Mouse (Mus musculus): ENCODE measurements around the gene Mcmbp. TPM values are rescaled to one million over a fixed set of nuclear protein-coding genes. Genes with fewer than 3 reads are reported as not detected.

Mcmbp gene
- total RNA-seq, 2 experiments from 2014 or later, result 25.0 to 31.2 TPM

DNA sequence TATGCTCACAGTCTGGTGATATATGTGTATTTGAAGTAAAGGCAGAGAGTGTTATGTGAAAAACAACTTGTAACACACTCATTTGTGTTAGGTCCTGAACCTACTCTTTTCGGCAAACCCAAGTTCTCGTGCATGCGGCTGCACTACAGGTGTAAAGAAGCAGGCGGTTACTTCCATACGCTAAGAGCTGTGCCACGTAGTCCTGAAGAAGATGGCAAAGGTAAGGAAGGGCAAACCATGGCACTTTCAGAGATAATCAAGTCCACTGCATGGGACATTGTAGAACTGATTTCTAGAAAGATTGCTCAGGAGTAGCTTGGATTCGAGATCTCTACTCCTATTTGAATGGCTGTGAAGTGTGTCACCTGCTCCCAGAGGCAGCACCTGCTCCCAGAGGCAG is 48.1 kb downstream of the Mcmbp start:
- no peak for DNase-seq (ENCODE audit: low spot score in 2 of 2)
- TF ChIP-seq CTCF (conservative IDR thresholded peaks at IDR 0.05), result no peak
- H3K4me3 ChIP-seq, result no peak overlapping the region
- no peak overlapping the region for H3K27ac ChIP-seq

DNA sequence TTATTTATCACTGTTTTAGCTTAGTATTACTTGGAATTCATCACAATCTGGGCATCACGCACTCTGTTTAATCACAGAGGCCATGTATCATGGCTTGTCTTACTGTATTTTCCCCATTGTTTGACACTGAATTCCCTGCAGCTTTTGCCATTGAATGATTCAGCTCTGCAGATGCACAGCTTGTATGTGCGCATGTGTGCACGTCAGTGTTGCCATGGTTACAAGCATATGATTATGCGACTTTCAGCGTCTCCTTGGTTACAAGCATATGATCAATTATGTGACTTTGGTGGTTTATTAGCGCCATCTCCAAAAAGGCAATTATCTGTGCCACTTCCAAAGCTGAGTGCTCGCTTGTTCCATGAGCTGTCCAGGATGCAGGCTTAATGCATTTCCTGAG is 49.5 kb downstream of the Mcmbp start:
- peak overlapping the region; percentile 57 for H3K4me3 ChIP-seq
- TF ChIP-seq CTCF (conservative IDR thresholded peaks at IDR 0.05), result no peak
- peak overlapping the region; percentile 88 for H3K27ac ChIP-seq
- peak; percentile 77 to 91 for DNase-seq (ENCODE audit: low spot score in 2 of 2)

DNA sequence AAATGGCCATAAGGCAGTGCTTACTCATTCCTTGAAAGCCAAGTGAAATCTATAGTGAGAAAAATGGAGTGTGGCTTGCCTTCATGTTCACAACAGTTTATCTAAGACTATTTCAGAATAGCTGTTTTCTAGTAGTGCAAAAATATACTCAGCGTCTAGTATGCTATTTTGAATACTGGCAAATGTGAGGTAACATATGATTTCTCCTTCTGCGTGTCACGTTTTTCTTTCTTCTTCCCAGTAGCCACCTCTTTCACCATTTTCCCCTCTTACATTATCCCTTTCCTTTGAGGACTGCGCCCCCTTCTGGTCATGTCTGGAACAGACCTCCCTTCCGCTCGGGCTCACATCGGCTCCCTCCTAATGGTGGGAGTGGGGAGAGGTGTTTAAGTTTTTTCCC is 50.2 kb downstream of the Mcmbp start:
- Histone ChIP-seq H3K27ac (peak overlapping the region; percentile 88), H3K4me3 (peak overlapping the region; percentile 57)
- peak; percentile 100 for TF ChIP-seq CTCF (conservative IDR thresholded peaks at IDR 0.05)

DNA sequence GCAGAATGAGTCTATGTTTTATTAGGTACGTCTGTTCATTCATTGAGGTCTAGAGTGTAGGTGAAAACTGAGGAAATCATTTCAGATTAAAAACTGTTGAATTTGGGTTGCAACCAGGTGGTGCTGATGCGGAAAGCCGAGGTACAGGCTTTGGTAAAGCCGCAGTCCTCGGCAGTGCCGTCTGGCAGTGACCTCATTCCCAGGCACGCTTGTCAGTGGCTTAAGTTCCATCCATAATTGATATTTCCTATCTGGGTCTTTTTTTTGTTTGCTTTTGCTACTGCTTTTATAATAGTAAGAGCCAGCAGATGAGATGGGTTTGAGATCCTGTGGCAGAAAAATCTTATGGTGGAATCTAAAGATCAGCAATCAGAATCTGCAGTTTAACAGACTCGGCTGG is 50.9 kb downstream of the Mcmbp start:
- H3K4me3 ChIP-seq, result peak overlapping the region; percentile 58
- no peak for DNase-seq (ENCODE audit: low spot score in 2 of 2)
- no peak for TF ChIP-seq CTCF (conservative IDR thresholded peaks at IDR 0.05)
- peak overlapping the region; percentile 83 for H3K27ac ChIP-seq

More for the DNA sequence above, 50.2 kb downstream of the Mcmbp start:
- peak; percentile 92 to 97 for DNase-seq (ENCODE audit: low spot score in 2 of 2)

DNA sequence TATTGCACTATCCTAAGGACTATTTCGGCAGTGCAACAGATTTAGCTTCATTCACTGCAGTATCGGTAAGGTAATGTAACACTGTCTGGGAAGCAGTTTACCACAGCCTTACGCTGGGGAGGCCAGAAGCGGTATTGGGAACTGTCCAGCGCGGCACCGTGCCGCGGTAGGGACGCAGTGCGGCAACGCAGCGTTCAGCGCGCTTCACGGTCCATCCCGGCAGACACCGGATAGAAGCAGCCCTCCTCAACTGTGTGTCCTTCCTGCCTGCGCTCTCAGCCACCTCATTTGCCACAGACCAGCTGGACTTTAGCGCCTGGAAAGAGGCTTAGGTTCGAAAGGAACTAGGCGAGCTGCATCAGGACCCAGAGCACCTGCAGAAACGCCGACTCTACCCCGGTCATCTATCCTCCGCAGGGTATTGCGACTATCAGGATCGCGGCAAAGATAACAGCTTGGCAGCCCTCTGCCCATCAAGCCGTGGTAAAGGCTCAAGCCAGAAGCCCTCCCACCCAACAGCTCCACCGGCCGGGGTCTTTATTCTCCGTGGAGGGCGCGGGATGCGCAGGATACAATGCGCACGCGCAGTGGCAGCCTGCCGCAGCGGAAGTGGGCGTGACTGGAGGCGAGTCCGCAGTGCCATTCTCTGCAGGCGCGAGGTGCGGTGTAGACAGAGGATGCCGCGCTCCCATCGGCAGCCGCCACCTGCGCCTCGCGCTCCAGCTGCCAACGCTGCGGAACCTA is 52.3 kb downstream of the Mcmbp start:
- DNase-seq (ENCODE audit: low spot score in 2 of 2), result peak; percentile 78 to 82
- no peak for TF ChIP-seq CTCF (conservative IDR thresholded peaks at IDR 0.05)
- H3K4me3 ChIP-seq, result peak overlapping the region; percentile 58
- peak overlapping the region; percentile 83 for H3K27ac ChIP-seq

DNA sequence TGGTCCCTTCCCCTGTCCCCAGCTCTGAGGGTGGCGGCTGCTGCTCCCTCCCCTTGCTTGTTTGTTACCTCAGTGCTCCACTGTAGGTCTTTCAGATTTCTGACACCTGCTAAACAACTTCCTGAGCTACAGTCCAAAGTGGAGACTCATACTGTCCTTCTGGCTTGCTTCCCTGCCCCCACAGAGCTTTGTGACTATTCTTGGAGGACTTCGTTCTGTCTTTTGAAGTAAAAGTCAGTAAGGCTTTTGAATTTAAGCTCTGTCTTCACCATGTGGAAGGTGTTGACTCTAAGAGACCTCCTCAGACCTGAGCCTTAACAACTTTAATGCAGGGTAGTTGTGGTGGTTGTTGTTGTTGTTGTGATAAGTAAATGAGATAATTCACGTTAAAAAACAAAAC is 61.7 kb downstream of the Mcmbp start:
- DNase-seq (ENCODE audit: low spot score in 2 of 2), result no peak
- H3K27ac ChIP-seq, result no peak overlapping the region
- no peak for TF ChIP-seq CTCF (conservative IDR thresholded peaks at IDR 0.05)
- H3K4me3 ChIP-seq, result no peak overlapping the region

DNA sequence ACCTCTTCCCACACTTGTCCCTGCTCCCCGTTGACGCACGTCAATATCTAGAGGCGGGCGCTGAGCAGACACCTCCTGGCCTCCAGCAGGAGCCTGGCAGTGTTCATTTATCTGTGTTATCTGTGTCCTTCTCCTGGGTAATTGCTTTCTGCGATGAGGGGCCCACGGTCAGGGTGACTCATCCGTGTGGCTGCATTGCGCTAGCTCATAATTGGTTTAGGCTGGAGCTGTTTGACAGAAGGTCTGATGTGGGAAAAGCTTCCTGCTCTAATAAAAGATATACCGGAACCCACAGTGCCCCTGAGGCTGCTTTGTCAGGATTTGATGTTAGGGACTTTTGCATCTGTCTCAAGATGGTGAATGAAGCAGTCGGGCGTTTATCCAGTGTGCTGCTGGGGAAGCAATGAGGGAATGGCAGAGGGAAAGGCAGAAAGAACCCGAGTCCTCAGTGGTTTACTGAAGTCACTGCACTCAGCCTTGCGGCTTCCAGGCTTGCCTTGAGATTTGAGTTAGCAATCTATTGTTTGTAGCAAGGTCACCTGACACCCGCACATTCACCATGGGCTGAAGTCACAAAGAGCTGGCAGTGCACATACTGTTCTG is 67.8 kb downstream of the Mcmbp start:
- Histone ChIP-seq H3K27ac (peak overlapping the region; percentile 91), H3K4me3 (peak overlapping the region; percentile 26)
- peak; percentile 40 to 64 for DNase-seq (ENCODE audit: low spot score in 2 of 2)
- TF ChIP-seq CTCF (conservative IDR thresholded peaks at IDR 0.05), result peak; percentile 13; the same call in 1 of the 2 replicates

DNA sequence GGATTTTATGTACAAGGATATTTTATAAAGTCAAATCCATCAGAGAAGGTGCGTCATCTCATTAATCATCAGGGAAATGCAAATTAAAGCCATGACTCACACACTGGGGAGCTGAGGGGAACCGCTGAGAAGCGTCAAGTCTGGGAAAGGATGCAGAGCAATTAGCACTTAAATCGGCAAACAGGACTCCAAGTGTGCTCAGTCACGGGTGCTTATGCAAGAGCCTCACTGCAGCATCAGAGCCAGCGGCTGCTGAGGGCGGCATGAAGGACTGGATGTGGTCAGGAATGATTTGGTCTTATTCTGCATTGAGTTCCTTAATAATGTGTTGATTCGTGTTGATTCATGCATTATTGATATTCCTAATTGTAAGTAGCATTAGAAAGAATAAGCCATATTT is 68.3 kb downstream of the Mcmbp start:
- DNase-seq (ENCODE audit: low spot score in 2 of 2), result peak; percentile 44 to 80
- TF ChIP-seq CTCF (conservative IDR thresholded peaks at IDR 0.05), result no peak
- H3K4me3 ChIP-seq, result peak overlapping the region; percentile 26

DNA sequence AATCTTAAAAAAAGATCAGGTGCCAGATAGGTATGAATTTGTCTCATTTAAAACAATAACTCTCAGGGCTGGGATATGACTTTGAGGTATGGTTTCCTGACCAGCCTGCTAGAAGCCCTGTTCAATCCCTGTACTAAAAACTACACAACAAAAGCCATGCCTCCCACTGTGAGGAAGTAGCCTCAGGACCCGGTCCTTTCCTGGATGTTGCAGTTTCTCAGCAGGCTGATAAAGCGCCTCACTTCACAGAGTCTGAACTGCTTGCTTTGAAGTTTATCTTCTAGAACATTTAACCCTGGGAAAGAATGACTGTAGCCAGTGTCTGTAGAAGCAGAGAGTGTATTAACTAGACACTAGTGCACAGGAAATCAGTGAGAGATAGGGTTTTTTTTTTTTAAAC is 71.5 kb downstream of the Mcmbp start:
- no peak for DNase-seq (ENCODE audit: low spot score in 2 of 2)
- H3K4me3 ChIP-seq, result no peak overlapping the region
- H3K27ac ChIP-seq, result no peak overlapping the region
- TF ChIP-seq CTCF (conservative IDR thresholded peaks at IDR 0.05), result no peak

More for the DNA sequence above, 68.3 kb downstream of the Mcmbp start:
- H3K27ac ChIP-seq, result peak overlapping the region; percentile 91

DNA sequence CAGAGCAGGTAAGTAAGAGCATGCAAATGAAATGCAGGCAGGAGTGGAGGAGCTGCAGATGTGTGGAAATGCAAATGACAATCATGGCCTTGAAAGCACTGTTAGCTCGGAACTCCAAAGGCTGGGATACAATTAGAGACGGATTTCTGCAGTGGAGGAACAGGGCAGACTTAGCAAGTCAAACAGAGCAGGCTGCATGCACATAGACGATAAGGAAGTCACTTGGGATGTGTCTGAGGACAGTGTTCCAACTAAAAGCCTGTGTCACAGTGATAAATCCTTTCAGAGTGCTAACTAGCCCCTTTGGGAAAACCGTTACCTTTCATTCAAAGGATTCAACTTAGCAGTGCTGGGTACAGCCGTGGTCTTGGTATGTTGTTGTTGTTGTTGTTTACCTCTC is 72.5 kb downstream of the Mcmbp start:
- TF ChIP-seq CTCF (conservative IDR thresholded peaks at IDR 0.05), result no peak
- Histone ChIP-seq H3K27ac (peak overlapping the region; percentile 58; the same call in 1 of the 2 replicates), H3K4me3 (no peak overlapping the region)
- no peak for DNase-seq (ENCODE audit: low spot score in 2 of 2)

DNA sequence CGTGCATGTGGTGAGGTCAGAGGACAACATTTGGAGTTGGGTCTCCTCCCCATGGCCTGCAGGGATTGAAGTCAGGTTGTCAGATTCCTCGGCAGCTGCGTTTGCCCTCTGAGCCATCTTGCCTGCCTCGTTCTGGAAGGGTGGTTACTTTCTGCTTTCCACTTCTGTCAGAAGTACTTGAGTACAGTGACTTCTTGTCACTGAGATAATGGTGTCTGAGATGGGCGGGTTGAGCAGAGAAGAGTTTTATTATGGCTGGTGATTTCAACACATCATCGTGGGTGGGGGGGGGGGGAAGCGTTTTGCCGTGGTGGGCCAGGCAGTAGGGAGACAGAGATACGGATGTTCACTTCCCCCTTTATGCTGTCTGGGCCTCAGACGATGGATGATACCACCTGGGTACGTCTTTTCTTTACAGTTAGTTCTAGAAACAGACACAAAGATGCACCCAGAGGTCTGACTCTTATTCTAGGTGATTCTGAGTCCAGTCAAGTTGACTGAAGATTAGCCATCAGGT is 75.4 kb downstream of the Mcmbp start:
- no peak for TF ChIP-seq CTCF (conservative IDR thresholded peaks at IDR 0.05)
- no peak for DNase-seq (ENCODE audit: low spot score in 2 of 2)
- H3K4me3 ChIP-seq, result no peak overlapping the region
- no peak overlapping the region for H3K27ac ChIP-seq

DNA sequence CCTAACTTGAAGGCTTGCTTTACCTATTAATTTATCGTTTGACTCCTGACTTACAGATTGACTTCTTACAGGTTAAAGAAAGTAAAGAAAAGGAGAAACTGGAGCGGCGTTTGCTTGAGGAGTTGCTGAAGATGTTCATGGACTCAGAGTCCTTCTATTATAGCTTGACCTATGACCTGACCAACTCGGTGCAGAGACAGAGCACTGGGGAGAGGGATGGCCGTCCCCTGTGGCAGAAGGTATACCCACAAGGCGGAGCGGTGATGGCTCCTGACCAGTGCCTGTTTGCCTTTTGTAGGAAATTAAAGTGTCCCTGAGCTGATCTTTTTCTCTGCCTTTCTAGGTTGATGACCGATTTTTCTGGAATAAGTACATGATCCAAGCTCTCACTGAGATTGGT is 76.4 kb downstream of the Mcmbp start:
- H3K4me3 ChIP-seq, result no peak overlapping the region
- no peak for TF ChIP-seq CTCF (conservative IDR thresholded peaks at IDR 0.05)
- DNase-seq (ENCODE audit: low spot score in 2 of 2), result no peak
- no peak overlapping the region for H3K27ac ChIP-seq

DNA sequence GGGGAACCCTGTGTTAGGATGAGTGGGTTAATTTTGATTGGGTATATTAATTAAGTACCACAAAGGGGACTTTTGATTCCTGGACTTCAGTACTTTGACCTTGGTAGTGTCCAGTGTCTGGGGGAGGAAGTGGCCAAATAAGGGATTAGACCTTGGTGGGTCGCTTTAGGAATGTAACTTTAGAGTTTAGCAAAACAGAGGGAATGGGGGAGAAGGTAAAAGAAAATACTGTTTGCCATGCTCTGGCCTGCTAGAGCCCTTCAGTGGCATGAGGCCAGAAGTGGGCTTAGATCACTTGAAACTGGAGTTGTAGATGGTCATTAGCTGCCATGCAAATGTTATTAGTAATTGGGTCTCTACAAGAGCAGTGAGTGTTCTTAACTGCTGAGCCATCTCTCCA is 83.3 kb downstream of the Mcmbp start:
- H3K4me3 ChIP-seq, result no peak overlapping the region
- no peak overlapping the region for H3K27ac ChIP-seq
- TF ChIP-seq CTCF (conservative IDR thresholded peaks at IDR 0.05), result no peak
- no peak for DNase-seq (ENCODE audit: low spot score in 2 of 2)

Other genes with a start within 250 kb of the Mcmbp start
- gene Bag3, start 216.9 kb downstream of the Mcmbp start, total RNA-seq (2021), result 10 to 100 TPM; 10.3 to 11.0 TPM
- gene Inpp5f, start 129.2 kb downstream of the Mcmbp start, total RNA-seq (2021), result 100 to 1,000 TPM; 108 to 111 TPM
- 10 to 100 TPM; 46.9 to 59.3 TPM for gene Sec23ip, start 4.4 kb upstream of the Mcmbp start, total RNA-seq (2021)

Data from layer of hippocampus, adult 2 months (tissue).